Mouse (Mus musculus) C2C12 (cell line): ENCODE measurements around the gene Asnsd1.

Source experiments
- CEBPB ChIP-seq: IDR thresholded peaks from one replicate; pipeline ENCODE4 v1.6.1; 2011; ENCODE audit warnings: low read depth, mild to moderate bottlenecking, control low read depth, moderate library complexity
- CTCF ChIP-seq: IDR thresholded peaks from one replicate; pipeline ENCODE4 v1.5.1; 2011; ENCODE audit not compliant: control insufficient read depth, insufficient read depth, insufficient read length
- MAX ChIP-seq: IDR thresholded peaks from one replicate; pipeline ENCODE4 v1.6.1; 2011; ENCODE audit warnings: mild to moderate bottlenecking, control low read depth
- MYOD1 ChIP-seq: IDR thresholded peaks from one replicate; pipeline ENCODE4 v1.6.1; 2011; ENCODE audit warnings: low read depth; ENCODE audit not compliant: control insufficient read depth, insufficient read length
- MYOG ChIP-seq: IDR thresholded peaks from one replicate; pipeline ENCODE4 v1.6.1; 2011; ENCODE audit not compliant: control insufficient read depth, insufficient read length; ENCODE audit errors: extremely low read depth
- USF1 ChIP-seq: IDR thresholded peaks from one replicate; pipeline ENCODE4 v1.6.1; 2011; ENCODE audit warnings: low read depth, mild to moderate bottlenecking, control low read depth, moderate library complexity

DNA sequence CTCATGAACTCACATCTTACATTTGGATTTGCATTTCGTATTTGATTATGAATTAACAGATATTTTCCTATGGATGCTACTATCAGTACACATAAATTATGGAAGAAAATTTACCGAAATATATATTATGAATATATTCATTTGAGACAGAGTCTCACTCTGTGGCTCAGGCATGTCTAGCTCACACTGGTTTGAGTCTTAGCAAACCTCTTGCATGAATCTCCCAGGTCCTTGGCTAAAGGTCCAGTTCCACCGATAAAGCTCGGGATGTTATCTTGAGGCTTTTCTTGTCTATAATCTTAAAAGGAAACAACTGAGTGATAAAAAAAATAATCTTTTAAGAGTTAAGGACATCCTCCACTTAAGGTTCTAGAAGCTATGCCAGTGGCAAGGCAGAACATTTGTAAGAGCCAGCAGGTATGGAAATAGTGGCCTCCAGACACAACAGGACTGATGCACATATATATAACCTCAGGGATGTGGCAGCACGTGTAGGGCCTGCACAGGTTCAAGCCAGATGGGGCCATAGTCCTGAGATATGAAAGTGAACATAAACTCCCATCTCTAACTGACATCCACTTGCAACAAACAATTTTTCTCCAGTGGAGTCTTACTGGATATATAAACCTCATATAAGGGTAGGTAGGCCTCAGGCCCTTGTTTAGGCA, 27.6 kb downstream of the Asnsd1 start:
- no peak for TF ChIP-seq CTCF
- no peak for TF ChIP-seq USF1
- no peak for TF ChIP-seq MYOD1
- no peak for TF ChIP-seq MAX
- no peak for TF ChIP-seq MYOG
- no peak for TF ChIP-seq CEBPB
